In the genomic region with DNA sequence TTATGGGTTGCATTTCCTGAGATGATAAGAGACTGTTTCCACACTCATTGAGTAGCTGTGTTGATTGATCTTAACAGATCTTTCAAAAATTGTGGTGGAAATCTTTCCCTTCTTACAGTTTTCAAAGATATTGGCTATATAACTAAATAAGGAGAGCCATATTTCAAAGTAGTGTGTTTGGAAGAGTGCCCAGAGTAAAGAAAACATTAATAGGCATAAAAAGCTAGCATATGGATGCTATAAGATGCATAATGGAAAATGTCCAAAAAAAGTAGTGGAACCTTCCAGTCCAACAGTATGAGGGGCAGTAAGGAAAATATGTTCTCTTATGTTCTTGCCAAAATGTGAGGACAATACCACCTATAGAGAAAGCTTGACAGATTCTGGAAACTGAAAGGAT, we compare ENCODE assay signal across 19 mouse cellular contexts.
DNase-seq lines count a peak whose midpoint lies in the region; ATAC-seq and TF ChIP-seq lines count a peak whose summit lies in the region.
"Had no signal": no experiment of that assay in that cellular context is flagged by ENCODE, and none has a peak within 500 bp of the region (broad histone marks: within the 10 kb centered on the region; RNA-seq: fewer than 3 reads in every experiment).

No protein-coding gene starts in this region.

- peak; percentile 45; the same call in 1 of the 2 replicates for ATAC-seq in forebrain, embryonic 13.5 days
- ATAC-seq in forebrain, embryonic 11.5 days (replicated peaks; ENCODE audit: low FRiP score) = no peak
- peak; percentile 69; the same call in 1 of the 2 replicates for ATAC-seq in lung, embryonic 14.5 days (ENCODE audit: insufficient read depth)
- no peak for ATAC-seq in hindbrain, postnatal 0 days
- ATAC-seq: intestine, embryonic 15.5 days had no signal

- H3K27ac ChIP-seq in forebrain, embryonic 13.5 days = no peak overlapping the region
- H3K27ac ChIP-seq in forebrain, embryonic 11.5 days (ENCODE audit: low read depth, low read length) = no peak overlapping the region
- no peak overlapping the region for H3K27ac ChIP-seq in lung, embryonic 14.5 days (ENCODE audit: low read depth)
- no peak overlapping the region for H3K27ac ChIP-seq in hindbrain, postnatal 0 days
- H3K27ac ChIP-seq: embryonic facial prominence, embryonic 12.5 days; heart, adult 2 months; heart, embryonic 15.5 days; hindbrain, embryonic 13.5 days; intestine, embryonic 15.5 days had no signal

- no peaks in the 10 kb centered on the region for H3K4me1 ChIP-seq in forebrain, embryonic 13.5 days
- no peaks in the 10 kb centered on the region for H3K4me1 ChIP-seq in forebrain, embryonic 11.5 days (replicated peaks; ENCODE audit: control insufficient read depth, insufficient read depth, low read length)
- H3K4me1 ChIP-seq in lung, embryonic 14.5 days (ENCODE audit: insufficient read depth) = no peaks in the 10 kb centered on the region
- no peaks in the 10 kb centered on the region for H3K4me1 ChIP-seq in lung, adult 2 months (ENCODE audit: control insufficient read depth, insufficient read depth, low read length)
- no peaks in the 10 kb centered on the region for H3K4me1 ChIP-seq in hindbrain, postnatal 0 days (ENCODE audit: insufficient read depth, low read length)
- H3K4me1 ChIP-seq: embryonic facial prominence, embryonic 12.5 days; heart, embryonic 15.5 days; hindbrain, embryonic 13.5 days; intestine, embryonic 15.5 days had no signal

- H3K9ac ChIP-seq in forebrain, embryonic 13.5 days = no peak overlapping the region
- H3K9ac ChIP-seq in forebrain, embryonic 11.5 days (ENCODE audit: low read length) = no peak overlapping the region
- no peak overlapping the region for H3K9ac ChIP-seq in lung, embryonic 14.5 days
- no peak overlapping the region for H3K9ac ChIP-seq in hindbrain, postnatal 0 days (replicated peaks; ENCODE audit: low read length)
- H3K9ac ChIP-seq: embryonic facial prominence, embryonic 12.5 days; heart, embryonic 15.5 days; hindbrain, embryonic 13.5 days; intestine, embryonic 15.5 days had no signal

- TF ChIP-seq POLR2A in lung, adult 2 months (IDR thresholded peaks at IDR 0.05; ENCODE audit: borderline replicate concordance, extremely low read depth, low read depth, low read length) = no peak
- TF ChIP-seq POLR2A in brain, embryonic 14.5 days (IDR thresholded peaks at IDR 0.05; ENCODE audit: borderline replicate concordance, extremely low read depth, insufficient read depth, insufficient read length, poor library complexity, severe bottlenecking) = no peak

- no peak for DNase-seq in forebrain, embryonic 11.5 days (ENCODE audit: low spot score)
- DNase-seq in lung, embryonic 14.5 days = peak; percentile 82
- DNase-seq in lung, adult 2 months = no peak
- peak; percentile 62 for DNase-seq in brain, embryonic 14.5 days (ENCODE audit: low read depth)
- DNase-seq in hindbrain, postnatal 0 days (ENCODE audit: low spot score) = no peak
- no peak for DNase-seq in cerebellum, adult 9-10 months
- DNase-seq: adrenal gland, postnatal 10 days; cerebellum, adult 2 months; cerebellum, postnatal 14 days; embryo, embryonic 11 days; gastrocnemius, postnatal 14 days; heart, adult 2 months; heart, postnatal 14 days had no signal

- H3K27me3 ChIP-seq in forebrain, embryonic 13.5 days = no peaks in the 10 kb centered on the region
- H3K27me3 ChIP-seq in forebrain, embryonic 11.5 days (ENCODE audit: control insufficient read depth, insufficient read depth, low read length) = no peaks in the 10 kb centered on the region
- H3K27me3 ChIP-seq in lung, embryonic 14.5 days (ENCODE audit: insufficient read depth, low read length) = no peaks in the 10 kb centered on the region
- H3K27me3 ChIP-seq in hindbrain, postnatal 0 days (ENCODE audit: insufficient read depth, low read length) = no peaks in the 10 kb centered on the region
- H3K27me3 ChIP-seq: embryonic facial prominence, embryonic 12.5 days; heart, embryonic 15.5 days; hindbrain, embryonic 13.5 days; intestine, embryonic 15.5 days had no signal

- H3K36me3 ChIP-seq in forebrain, embryonic 13.5 days (ENCODE audit: poor library complexity, severe bottlenecking) = no peaks in the 10 kb centered on the region
- H3K36me3 ChIP-seq in forebrain, embryonic 11.5 days (ENCODE audit: control insufficient read depth, insufficient read depth, low read length) = no peaks in the 10 kb centered on the region
- no peaks in the 10 kb centered on the region for H3K36me3 ChIP-seq in lung, embryonic 14.5 days (ENCODE audit: insufficient read depth)
- H3K36me3 ChIP-seq in hindbrain, postnatal 0 days (ENCODE audit: insufficient read depth, low read length) = no peaks in the 10 kb centered on the region
- H3K36me3 ChIP-seq: embryonic facial prominence, embryonic 12.5 days; heart, embryonic 15.5 days; hindbrain, embryonic 13.5 days; intestine, embryonic 15.5 days had no signal

- H3K4me2 ChIP-seq in forebrain, embryonic 13.5 days = no peak overlapping the region
- H3K4me2 ChIP-seq in forebrain, embryonic 11.5 days (ENCODE audit: low read depth, low read length, severe bottlenecking) = no peak overlapping the region
- H3K4me2 ChIP-seq in lung, embryonic 14.5 days = no peak overlapping the region
- H3K4me2 ChIP-seq in hindbrain, postnatal 0 days (ENCODE audit: low read depth, low read length) = no peak overlapping the region
- H3K4me2 ChIP-seq: embryonic facial prominence, embryonic 12.5 days; heart, embryonic 11.5 days; heart, embryonic 15.5 days; hindbrain, embryonic 13.5 days; intestine, embryonic 15.5 days had no signal

- no peaks in the 10 kb centered on the region for H3K9me3 ChIP-seq in forebrain, embryonic 13.5 days (replicated peaks)
- no peaks in the 10 kb centered on the region for H3K9me3 ChIP-seq in forebrain, embryonic 11.5 days (ENCODE audit: control insufficient read depth, low read length)
- H3K9me3 ChIP-seq in lung, embryonic 14.5 days (ENCODE audit: low read depth, low read length) = no peaks in the 10 kb centered on the region
- H3K9me3 ChIP-seq in hindbrain, postnatal 0 days (ENCODE audit: low read length) = no peaks in the 10 kb centered on the region
- H3K9me3 ChIP-seq: embryonic facial prominence, embryonic 12.5 days; heart, embryonic 15.5 days; hindbrain, embryonic 13.5 days; intestine, embryonic 15.5 days had no signal

- H3K4me3 ChIP-seq in forebrain, embryonic 13.5 days = no peak overlapping the region
- no peak overlapping the region for H3K4me3 ChIP-seq in forebrain, embryonic 11.5 days (ENCODE audit: low read depth, low read length)
- no peak overlapping the region for H3K4me3 ChIP-seq in lung, embryonic 14.5 days (ENCODE audit: low read depth, low read length)
- no peak overlapping the region for H3K4me3 ChIP-seq in lung, adult 2 months (replicated peaks; ENCODE audit: extremely low read depth, low read depth, low read length)
- H3K4me3 ChIP-seq in hindbrain, postnatal 0 days (ENCODE audit: low read length) = no peak overlapping the region
- H3K4me3 ChIP-seq: embryonic facial prominence, embryonic 12.5 days; heart, adult 2 months; heart, embryonic 15.5 days; hindbrain, embryonic 13.5 days; intestine, embryonic 15.5 days had no signal

- no peak for TF ChIP-seq CTCF in lung, embryonic 14.5 days (IDR thresholded peaks at IDR 0.05; ENCODE audit: low read depth)
- no peak for TF ChIP-seq CTCF in lung, adult 2 months (IDR thresholded peaks at IDR 0.05; ENCODE audit: insufficient read depth, low read length)
- TF ChIP-seq CTCF in brain, embryonic 14.5 days (IDR thresholded peaks at IDR 0.05; ENCODE audit: borderline replicate concordance, extremely low read depth, insufficient read depth, insufficient read length) = no peak
- TF ChIP-seq CTCF in hindbrain, postnatal 0 days (IDR thresholded peaks at IDR 0.05; ENCODE audit: low read depth) = no peak

Comparison
In these comparisons a context has a peak if more than half of its experiments do, and no peak if none do; other contexts are left out.
1. ATAC-seq: peak in forebrain, embryonic 13.5 days (single experiment) and lung, embryonic 14.5 days (single experiment); none in forebrain, embryonic 11.5 days (single experiment) and hindbrain, postnatal 0 days (single experiment).
2. DNase-seq: peak in lung, embryonic 14.5 days (single experiment) and brain, embryonic 14.5 days (single experiment); none in forebrain, embryonic 11.5 days (single experiment), lung, adult 2 months (single experiment), hindbrain, postnatal 0 days (single experiment) and cerebellum, adult 9-10 months (single experiment).